Mouse (Mus musculus) ovary, postnatal 10 days (tissue): ENCODE results near the gene Slc26a8.
"Not testable (repeated sequence)": the region's sequence is repeated elsewhere in the genome, so short reads cannot be mapped to it uniquely, and the experiment has no call there.

Source experiments
- DNase-seq: peaks from one replicate; pipeline ENCODE4 v3.0.0; 2022; ENCODE audit warnings: low spot score

Slc26a8 gene

GRCm38 (mm10) chr17:28689586-28690283 lies at the start of gene Slc26a8:
Gene Slc26a8 (minus strand): TSS chr17:28690233.
- DNase-seq = no peak

GRCm38 (mm10) chr17:28739244-28739643 lies 49.2 kb upstream of the Slc26a8 start:
- DNase-seq = no peak

GRCm38 (mm10) chr17:28737973-28738372 lies 47.9 kb upstream of the Slc26a8 start:
- no peak for DNase-seq

GRCm38 (mm10) chr17:28736486-28736885 lies 46.5 kb upstream of the Slc26a8 start:
- no peak for DNase-seq

- DNase-seq = no peak
Observed at GRCm38 (mm10) chr17:28735317-28736105, 45.5 kb upstream of the Slc26a8 start.

GRCm38 (mm10) chr17:28727511-28727910 lies 37.5 kb upstream of the Slc26a8 start:
- not testable (repeated sequence) for DNase-seq

GRCm38 (mm10) chr17:28725783-28726182 lies 35.8 kb upstream of the Slc26a8 start, which contains the start of gene AC170998.1:
Gene AC170998.1 (plus strand): TSS chr17:28726083.
- DNase-seq = no peak

- no peak for DNase-seq
Observed at GRCm38 (mm10) chr17:28717535-28717934, 27.5 kb upstream of the Slc26a8 start.

GRCm38 (mm10) chr17:28715832-28716548 lies 26.0 kb upstream of the Slc26a8 start:
- DNase-seq = no peak

GRCm38 (mm10) chr17:28714006-28714405 lies 24.0 kb upstream of the Slc26a8 start:
- no peak for DNase-seq

- no peak for DNase-seq
Observed at GRCm38 (mm10) chr17:28712305-28712704, 22.3 kb upstream of the Slc26a8 start.

- DNase-seq = no peak
Observed at GRCm38 (mm10) chr17:28711237-28711636, 21.2 kb upstream of the Slc26a8 start.

GRCm38 (mm10) chr17:28710291-28710688 lies 20.3 kb upstream of the Slc26a8 start:
- DNase-seq = no peak

- DNase-seq = no peak
Observed at GRCm38 (mm10) chr17:28709552-28710290, 19.7 kb upstream of the Slc26a8 start.

GRCm38 (mm10) chr17:28708989-28709388 lies 19.0 kb upstream of the Slc26a8 start:
- no peak for DNase-seq

GRCm38 (mm10) chr17:28707816-28708215 lies 17.8 kb upstream of the Slc26a8 start:
- DNase-seq = no peak

GRCm38 (mm10) chr17:28707136-28707627 lies 17.1 kb upstream of the Slc26a8 start:
- no peak for DNase-seq

GRCm38 (mm10) chr17:28706697-28707096 lies 16.7 kb upstream of the Slc26a8 start:
- no peak for DNase-seq

GRCm38 (mm10) chr17:28702646-28703045 lies 12.6 kb upstream of the Slc26a8 start:
- DNase-seq = no peak

- DNase-seq = no peak
Observed at GRCm38 (mm10) chr17:28701737-28702136, 11.7 kb upstream of the Slc26a8 start.

GRCm38 (mm10) chr17:28701171-28701570 lies 11.1 kb upstream of the Slc26a8 start:
- DNase-seq = no peak

GRCm38 (mm10) chr17:28699789-28700188 lies 9.8 kb upstream of the Slc26a8 start:
- DNase-seq = no peak
